Mouse (Mus musculus) hindbrain, embryonic 16.5 days (tissue): ENCODE data around the gene Gm11273. TPM values are rescaled to one million over a fixed set of nuclear protein-coding genes. Genes with fewer than 3 reads are reported as not detected.
"Not testable (repeated sequence)": the region's sequence is repeated elsewhere in the genome, so short reads cannot be mapped to it uniquely, and the experiment has no call there.

Experiments
- ATAC-seq: fragments of 200-750 bp; cut with Nextera tagmentation; 2 replicates; pipeline ENCODE4 v1.8.0; 2017; ENCODE audit warnings: moderate TSS enrichment, moderate library complexity
- H3K27ac ChIP-seq: fragments of 300-500 bp; sonication (generic); 2 replicates; pipeline ENCODE4 v1.5.1; 2014; ENCODE audit warnings: low read depth, mild to moderate bottlenecking, control low read depth, low read length, moderate library complexity
- H3K27me3 ChIP-seq: fragments of 300-500 bp; sonication (generic); replicated peaks from 2 replicates; pipeline ENCODE4 v1.6.1; 2014; ENCODE audit warnings: low read length; ENCODE audit not compliant: control insufficient read depth, insufficient read depth
- H3K36me3 ChIP-seq: fragments of 300-500 bp; sonication (generic); 2 replicates; pipeline ENCODE4 v1.6.1; 2014; ENCODE audit warnings: mild to moderate bottlenecking, low read length, moderate library complexity, mixed read lengths; ENCODE audit not compliant: control insufficient read depth, insufficient read depth
- H3K4me1 ChIP-seq: fragments of 300-500 bp; sonication (generic); 2 replicates; pipeline ENCODE4 v1.6.1; 2014; ENCODE audit warnings: low read depth, low read length; ENCODE audit not compliant: control insufficient read depth, insufficient read depth
- H3K4me2 ChIP-seq: fragments of 300-500 bp; sonication (generic); 2 replicates; pipeline ENCODE4 v1.6.1; 2014; ENCODE audit warnings: mild to moderate bottlenecking, low read length, control low read depth, moderate library complexity
- H3K4me3 ChIP-seq: fragments of 300-500 bp; sonication (generic); 2 replicates; pipeline ENCODE4 v1.5.1; 2014; ENCODE audit warnings: mild to moderate bottlenecking, low read length, control low read depth, moderate library complexity
- H3K9ac ChIP-seq: fragments of 300-500 bp; sonication (generic); 2 replicates; pipeline ENCODE4 v1.6.1; 2014; ENCODE audit warnings: low read depth, mild to moderate bottlenecking, control low read depth, low read length, moderate library complexity
- H3K9me3 ChIP-seq: fragments of 300-500 bp; sonication (generic); 2 replicates; pipeline ENCODE4 v1.6.1; 2014; ENCODE audit warnings: mild to moderate bottlenecking, low read length, moderate library complexity; ENCODE audit not compliant: control insufficient read depth
- WGBS: fragments of 180-500 bp; shearing (Covaris S2); extraction: QIAGEN DNeasy Blood & Tissue Kit; methylation state at CpG from one replicate; pipeline ENCODE4 v1.1.7; 2014; 5-methylcytosine and 5-hydroxymethylcytosine counted together
- polyA plus RNA-seq: library from polyadenylated mRNA; unstranded; fragments of >200 nt; fragmentation: Nextera tagmentation; extraction: Ambion mirVana; gene quantifications from 2 replicates; pipeline ENCODE4 v1.2.1, GENCODE M21; 2015

The Gm11273 gene
- 6.5 and 23.7 TPM in 2 replicates for polyA plus RNA-seq

- not testable (repeated sequence) for H3K9me3 ChIP-seq, H3K4me3 ChIP-seq, H3K9ac ChIP-seq, H3K4me1 ChIP-seq, H3K36me3 ChIP-seq, H3K27me3 ChIP-seq, ATAC-seq, H3K4me2 ChIP-seq, H3K27ac ChIP-seq
- WGBS, result 94% methylated on average over 17 of the region's 17 CpGs
These were observed at the start of gene Gm11273 for GRCm38 (mm10) chr13:21501182-21501581. TSS of gene Gm11273 (minus strand) at chr13:21501418.

GRCm38 (mm10) chr13:21550416-21551110 lies 49.3 kb upstream of the Gm11273 start:
- H3K36me3 ChIP-seq, result no peaks in the 10 kb centered on the region
- H3K27me3 ChIP-seq, result no peaks in the 10 kb centered on the region
- no peak overlapping the region for H3K27ac ChIP-seq
- H3K4me3 ChIP-seq, result no peak overlapping the region
- no peak for ATAC-seq
- no peak overlapping the region for H3K9ac ChIP-seq
- H3K4me2 ChIP-seq, result no peak overlapping the region
- no peaks in the 10 kb centered on the region for H3K9me3 ChIP-seq
- WGBS, result 49% methylated on average over 3 of the region's 3 CpGs
- H3K4me1 ChIP-seq, result no peaks in the 10 kb centered on the region

DNA sequence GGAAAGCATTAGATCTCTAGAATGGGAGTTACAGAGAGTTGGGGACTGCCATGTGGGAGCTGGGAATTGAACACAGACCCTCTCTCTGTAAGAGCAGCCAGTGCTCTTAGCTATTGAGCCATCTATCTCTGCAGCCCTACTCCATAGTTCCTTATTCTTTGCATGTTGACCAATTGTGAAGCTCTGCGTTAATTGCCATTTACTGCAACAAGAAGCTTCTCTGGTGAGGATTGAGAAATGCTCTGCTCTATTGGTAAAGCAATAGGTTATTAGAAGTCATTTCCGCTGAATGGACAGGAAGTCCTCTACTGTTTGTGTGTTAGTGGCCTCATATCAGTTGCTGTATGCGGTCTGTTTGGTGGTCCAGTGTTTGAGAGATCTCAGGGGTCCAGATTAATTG lies 48.3 kb upstream of the Gm11273 start:
- 92% methylated on average over 3 of the region's 3 CpGs for WGBS
- no peak for ATAC-seq
- Histone ChIP-seq H3K4me2 (no peak overlapping the region), H3K27ac (no peak overlapping the region), H3K4me1 (no peaks in the 10 kb centered on the region), H3K9me3 (no peaks in the 10 kb centered on the region), H3K9ac (no peak overlapping the region), H3K4me3 (no peak overlapping the region), H3K27me3 (no peaks in the 10 kb centered on the region), H3K36me3 (no peaks in the 10 kb centered on the region)

- Histone ChIP-seq H3K9ac (no peak within 1 kb of the TSS), H3K4me1 (no peaks in the 10 kb centered on the region), H3K9me3 (no peaks in the 10 kb centered on the region), H3K4me3 (no peak within 1 kb of the TSS), H3K36me3 (no peaks in the 10 kb centered on the region), H3K27me3 (no peaks in the 10 kb centered on the region), H3K4me2 (no peak within 1 kb of the TSS), H3K27ac (no peak within 1 kb of the TSS)
- no peak for ATAC-seq
- WGBS, result 84% methylated on average over 1 of the region's 1 CpGs
These were observed 41.5 kb upstream of the Gm11273 start, which contains the start of gene Olfr1366 for GRCm38 (mm10) chr13:21542708-21543107. TSS of gene Olfr1366 (minus strand) at chr13:21542808.

DNA sequence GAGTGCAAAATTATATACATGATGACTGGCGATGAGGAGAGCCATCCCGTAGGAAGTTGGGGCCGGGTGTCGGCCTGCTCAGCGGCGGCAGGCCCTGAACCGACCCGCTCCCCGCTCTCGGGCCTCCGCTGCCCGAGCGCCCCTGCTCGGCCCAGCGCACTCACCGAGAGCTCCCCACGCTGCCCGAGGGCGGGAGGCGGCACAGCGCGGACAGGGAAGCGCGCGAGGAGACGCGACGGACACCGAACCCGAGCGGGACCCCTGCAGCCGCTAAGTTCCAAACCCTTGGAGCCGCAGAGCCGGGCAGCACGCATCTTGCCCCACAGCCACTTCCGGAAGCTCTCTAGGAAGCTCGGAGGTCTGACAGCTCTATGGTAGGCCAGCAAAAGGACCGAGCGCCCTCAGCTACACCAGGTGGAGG lies 29.6 kb upstream of the Gm11273 start, which contains the start of gene Zkscan8:
Zkscan8 (minus strand) TSS at position 340 of the 421 bp plus-strand sequence.
- WGBS, result under 1% methylated on average over 39 of the region's 39 CpGs
- peak; percentile 100 for ATAC-seq

DNA sequence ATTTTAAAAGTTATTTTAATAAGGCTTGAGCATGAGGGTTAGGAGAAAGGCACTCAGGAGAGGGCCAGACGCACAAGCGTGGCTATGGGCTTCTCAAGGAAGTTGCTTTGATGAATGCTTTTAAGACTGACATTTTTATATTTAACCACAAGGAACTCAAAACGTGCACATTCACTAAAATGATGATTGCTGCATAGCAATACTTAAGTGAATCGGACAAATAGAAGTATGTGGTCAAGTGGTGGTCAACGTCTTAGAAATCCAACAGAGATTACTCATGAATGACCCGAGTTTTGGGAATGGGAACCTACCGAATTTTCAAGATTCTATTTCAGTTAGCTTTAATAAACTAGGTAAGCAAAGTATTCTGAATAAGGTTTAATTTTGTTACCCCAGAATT lies 28.9 kb upstream of the Gm11273 start:
- peak overlapping the region; percentile 95 for H3K4me3 ChIP-seq
- H3K9me3 ChIP-seq, result no peaks in the 10 kb centered on the region
- H3K27me3 ChIP-seq, result no peaks in the 10 kb centered on the region
- H3K27ac ChIP-seq, result no peak overlapping the region
- 54% methylated on average over 7 of the region's 7 CpGs for WGBS
- peaks cover 8% of the 10 kb centered on the region for H3K36me3 ChIP-seq
- ATAC-seq, result no peak
- no peak overlapping the region for H3K9ac ChIP-seq
- H3K4me2 ChIP-seq, result peak overlapping the region; percentile 62
- peaks cover 3% of the 10 kb centered on the region for H3K4me1 ChIP-seq

More for the DNA sequence above, 29.6 kb upstream of the Gm11273 start, which contains the start of gene Zkscan8:
- Histone ChIP-seq H3K9ac (peak within 1 kb of the TSS; percentile 99), H3K36me3 (peaks cover 5% of the 10 kb centered on the region), H3K27me3 (no peaks in the 10 kb centered on the region), H3K4me2 (peak within 1 kb of the TSS; percentile 74), H3K27ac (peak within 1 kb of the TSS; percentile 91), H3K4me1 (peaks cover 3% of the 10 kb centered on the region), H3K4me3 (peak within 1 kb of the TSS; percentile 95), H3K9me3 (no peaks in the 10 kb centered on the region)

DNA sequence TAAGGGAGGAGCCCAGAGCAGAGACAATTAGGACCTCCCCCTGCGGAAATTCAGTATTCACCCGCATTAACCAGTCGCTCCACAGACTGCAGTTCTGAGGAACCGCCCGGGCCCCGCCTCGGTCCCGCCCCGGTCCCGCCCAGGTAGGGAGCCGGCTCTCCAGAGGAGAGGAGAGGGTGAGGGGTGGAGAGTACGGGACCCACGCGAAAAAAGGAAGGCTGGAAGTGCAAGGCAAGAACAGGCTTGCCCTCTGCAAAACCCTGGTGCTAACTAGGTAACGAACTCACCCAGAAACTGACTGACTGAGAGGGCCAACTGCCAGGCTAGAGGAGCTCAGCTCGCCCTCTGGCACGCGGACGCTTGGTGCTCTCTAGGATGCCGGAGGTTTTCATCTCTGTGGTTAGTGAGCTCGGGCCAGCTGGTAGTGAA lies 5.0 kb upstream of the Gm11273 start:
- Histone ChIP-seq H3K9ac (peak overlapping the region; percentile 76), H3K9me3 (no peaks in the 10 kb centered on the region), H3K4me3 (peak overlapping the region; percentile 71), H3K4me1 (no peaks in the 10 kb centered on the region; the same call in 1 of the 2 replicates), H3K27ac (peak overlapping the region; percentile 88), H3K36me3 (no peaks in the 10 kb centered on the region), H3K4me2 (peak overlapping the region; percentile 63), H3K27me3 (no peaks in the 10 kb centered on the region)
- under 1% methylated on average over 21 of the region's 21 CpGs for WGBS
- ATAC-seq, result peak; percentile 100

DNA sequence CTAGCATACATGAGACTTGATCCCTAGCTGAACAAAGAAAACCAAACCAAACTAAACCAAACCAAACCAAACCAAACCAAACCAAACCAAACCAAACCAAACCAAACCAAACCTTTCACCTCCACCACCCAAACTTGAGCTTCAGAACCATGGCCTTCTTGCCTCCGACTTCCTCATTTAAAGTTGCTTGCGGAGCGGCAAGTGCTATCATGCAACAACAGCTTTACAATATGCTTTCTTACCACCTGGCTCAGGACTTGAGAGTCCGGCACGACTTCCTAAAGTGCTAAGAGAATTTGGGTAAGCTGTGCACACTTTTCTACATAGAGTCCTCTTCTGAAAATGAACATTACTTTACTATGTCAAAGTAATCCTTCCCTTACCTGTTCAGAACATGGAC lies 1.1 kb upstream of the Gm11273 start:
- no peak overlapping the region for H3K27ac ChIP-seq
- no peaks in the 10 kb centered on the region; the same call in 1 of the 2 replicates for H3K4me1 ChIP-seq
- H3K4me2 ChIP-seq, result no peak overlapping the region
- no peak overlapping the region for H3K9ac ChIP-seq
- no peaks in the 10 kb centered on the region for H3K36me3 ChIP-seq
- H3K4me3 ChIP-seq, result no peak overlapping the region
- no peaks in the 10 kb centered on the region for H3K27me3 ChIP-seq
- 87% methylated on average over 5 of the region's 5 CpGs for WGBS
- H3K9me3 ChIP-seq, result no peaks in the 10 kb centered on the region
- ATAC-seq, result no peak

DNA sequence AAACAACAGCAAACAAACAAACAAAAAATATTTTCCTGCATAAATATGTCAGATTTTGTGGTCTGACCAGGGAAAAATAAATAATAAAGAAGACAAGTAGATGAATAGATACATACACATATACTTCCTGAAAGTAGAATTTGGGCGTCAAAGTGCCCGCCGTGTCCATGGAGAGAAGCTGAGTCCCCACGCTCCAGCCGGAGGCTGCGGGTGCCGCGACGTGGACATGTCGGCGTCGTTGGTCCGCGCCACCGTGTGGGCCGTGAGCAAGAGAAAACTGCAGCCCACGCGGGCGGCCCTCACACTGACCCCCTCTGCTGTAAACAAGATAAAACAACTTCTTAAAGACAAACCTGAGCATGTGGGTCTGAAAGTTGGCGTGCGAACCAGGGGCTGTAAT lies 6.1 kb downstream of the Gm11273 start, which contains the start of gene AK157302:
AK157302 (plus strand) TSS at position 144 of the 400 bp plus-strand sequence.
- Histone ChIP-seq H3K36me3 (no peaks in the 10 kb centered on the region), H3K9me3 (no peaks in the 10 kb centered on the region), H3K4me3 (no peak within 1 kb of the TSS), H3K27ac (no peak within 1 kb of the TSS), H3K9ac (no peak within 1 kb of the TSS), H3K27me3 (no peaks in the 10 kb centered on the region), H3K4me2 (no peak within 1 kb of the TSS), H3K4me1 (no peaks in the 10 kb centered on the region)
- ATAC-seq, result no peak
- 96% methylated on average over 21 of the region's 21 CpGs for WGBS
